Mouse (Mus musculus): ENCODE data around the gene Wdr54.

DNA sequence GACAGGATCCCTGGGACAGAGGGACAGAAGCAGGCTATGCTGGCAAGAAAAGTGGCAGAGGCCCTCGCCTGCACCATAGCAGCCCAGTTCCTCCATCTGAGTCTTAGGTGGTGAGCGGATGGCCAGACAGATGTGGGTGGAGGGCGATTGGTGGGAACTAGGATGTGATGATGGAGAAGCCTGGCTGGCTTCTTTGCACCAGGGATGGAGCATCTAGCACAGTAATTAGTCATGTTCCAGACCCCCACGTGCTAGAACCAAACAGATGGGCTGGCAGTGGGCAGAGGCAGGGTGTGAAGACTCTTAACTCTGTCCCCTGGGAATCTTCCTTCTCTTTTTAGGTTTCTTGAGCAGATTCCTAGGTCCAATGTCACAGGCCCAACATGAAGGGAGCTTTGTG lies 47.1 kb upstream of the Wdr54 start:
- TF ChIP-seq CTCF (IDR thresholded peaks at IDR 0.05; ENCODE audit: low read depth) (no peak), EP300 (IDR thresholded peaks at IDR 0.05; ENCODE audit: low read depth) (no peak)

Data from heart, postnatal 0 days (tissue).